Mouse (Mus musculus) ovary, adult 18-20 months (tissue): ENCODE measurements around the gene Fads2.

Experiments
- DNase-seq: peaks from one replicate; pipeline ENCODE4 v3.0.0; 2022; ENCODE audit warnings: low spot score, mixed read lengths

Fads2 gene

DNA sequence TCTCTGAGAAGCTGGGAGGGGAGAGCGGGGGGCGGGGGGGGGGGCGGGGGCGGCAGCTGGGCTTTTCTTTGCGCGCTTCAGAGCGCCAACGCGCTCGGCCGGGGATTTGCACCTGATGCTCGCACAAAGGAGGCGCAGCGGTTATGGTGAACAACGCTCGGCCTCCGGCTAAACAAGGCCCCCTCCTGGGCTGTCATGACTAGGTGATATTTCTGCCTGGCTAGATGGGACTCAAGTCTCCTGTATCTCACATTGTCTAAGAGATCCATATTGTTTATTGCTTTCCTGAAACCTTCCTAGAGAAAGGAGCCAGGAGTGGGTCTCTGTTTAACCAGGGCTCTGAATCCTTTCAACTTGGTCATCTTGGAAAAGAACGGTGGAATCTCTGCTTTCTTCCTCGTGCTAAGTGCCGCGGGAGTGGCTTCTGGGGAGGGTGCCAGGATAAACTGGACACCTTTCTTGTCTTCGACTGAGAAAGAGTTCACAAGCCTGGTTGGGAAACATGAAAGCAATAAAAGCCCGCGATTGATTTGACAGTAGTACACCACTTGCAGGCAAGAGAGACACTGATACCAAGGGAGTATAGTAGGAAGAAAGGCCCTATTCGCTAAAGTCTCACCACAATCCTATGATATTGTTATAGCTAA lies 631 bp upstream of the Fads2 start:
- no peak for DNase-seq

DNA sequence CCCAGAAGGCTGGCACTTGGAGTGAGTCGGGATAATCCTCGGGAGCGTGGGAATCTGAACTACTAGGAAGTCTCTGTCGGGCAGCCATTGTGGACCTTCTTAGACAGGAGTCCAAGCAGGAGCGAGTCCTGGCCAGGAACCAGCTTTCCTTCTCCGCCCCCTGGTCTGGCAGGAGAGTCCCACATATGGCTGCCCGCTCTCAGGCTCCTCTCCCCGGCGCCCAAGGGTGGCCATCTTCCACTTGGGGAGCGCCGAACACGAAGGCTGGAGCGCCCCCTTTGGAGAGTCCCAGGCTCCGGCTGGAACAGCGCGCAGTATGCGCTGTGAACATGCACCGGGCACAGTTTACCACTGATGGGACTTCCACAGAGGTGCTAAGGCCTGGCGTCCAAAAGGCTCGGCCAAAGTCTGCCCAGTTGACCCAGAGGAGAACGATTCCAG lies 895 bp downstream of the Fads2 start:
- DNase-seq: peak; percentile 70

DNA sequence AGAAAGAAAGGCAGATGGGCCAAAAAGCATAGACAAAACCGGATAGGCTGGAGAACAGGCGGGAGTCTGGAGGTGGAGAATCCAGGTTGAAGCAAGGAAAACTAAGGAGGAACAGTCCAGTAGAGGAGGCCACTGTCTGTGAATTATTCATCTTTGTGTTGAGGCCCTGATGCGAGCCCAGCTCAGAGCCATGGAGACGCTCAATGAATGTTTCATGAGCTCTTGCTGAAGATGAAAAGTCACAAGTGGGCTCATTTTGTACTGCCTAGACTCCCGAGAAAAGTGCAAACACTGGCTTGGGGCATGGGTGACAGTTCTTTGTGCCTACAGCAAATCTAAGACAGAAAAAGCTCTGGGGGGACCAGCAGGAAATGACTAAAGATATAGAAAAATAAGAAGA lies 3.7 kb downstream of the Fads2 start:
- DNase-seq: no peak

DNA sequence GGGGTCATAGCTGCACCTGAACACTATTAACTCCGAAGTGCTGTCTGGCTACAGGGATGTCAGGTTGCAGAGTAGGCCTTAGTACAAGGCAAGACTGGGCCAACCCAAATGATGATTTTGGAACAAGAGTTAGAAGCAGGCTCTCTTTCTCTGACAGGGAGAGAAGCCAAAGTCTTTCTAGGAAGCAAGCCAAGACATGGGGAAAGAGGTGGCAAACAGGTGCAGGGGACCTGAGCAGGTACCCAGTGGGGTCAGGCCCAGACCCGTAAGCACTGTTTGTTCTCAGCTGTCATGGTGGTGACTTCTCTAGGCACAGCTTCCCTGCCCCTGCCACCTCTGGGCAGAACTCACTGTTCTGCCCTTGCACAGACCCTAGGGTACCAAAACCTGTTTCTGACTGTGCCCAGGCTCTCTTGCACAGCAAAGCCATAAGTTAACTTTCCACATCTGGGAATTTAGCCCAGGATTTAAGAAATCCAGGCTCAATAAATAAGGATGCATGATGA lies 5.1 kb downstream of the Fads2 start:
- no peak for DNase-seq

DNA sequence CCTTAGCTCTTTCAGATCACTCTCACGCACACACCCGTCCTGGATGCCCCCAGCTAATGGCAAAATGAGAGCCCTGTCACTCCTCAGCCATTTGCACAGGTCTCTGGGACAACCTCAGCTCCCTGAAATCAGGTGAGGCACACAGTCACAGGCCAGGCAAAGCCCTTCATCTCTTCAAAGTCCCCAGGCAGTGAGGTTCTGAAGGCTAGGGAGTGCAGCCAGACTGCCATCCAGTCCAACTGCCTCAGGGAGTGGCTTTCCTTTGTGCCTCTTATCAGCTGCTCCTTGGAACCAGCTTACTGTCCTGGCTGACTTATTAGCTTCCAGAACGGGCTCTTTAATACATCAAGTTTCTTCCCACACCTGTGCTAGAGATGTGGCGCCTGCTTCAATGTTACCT lies 6.9 kb downstream of the Fads2 start:
- DNase-seq: no peak

DNA sequence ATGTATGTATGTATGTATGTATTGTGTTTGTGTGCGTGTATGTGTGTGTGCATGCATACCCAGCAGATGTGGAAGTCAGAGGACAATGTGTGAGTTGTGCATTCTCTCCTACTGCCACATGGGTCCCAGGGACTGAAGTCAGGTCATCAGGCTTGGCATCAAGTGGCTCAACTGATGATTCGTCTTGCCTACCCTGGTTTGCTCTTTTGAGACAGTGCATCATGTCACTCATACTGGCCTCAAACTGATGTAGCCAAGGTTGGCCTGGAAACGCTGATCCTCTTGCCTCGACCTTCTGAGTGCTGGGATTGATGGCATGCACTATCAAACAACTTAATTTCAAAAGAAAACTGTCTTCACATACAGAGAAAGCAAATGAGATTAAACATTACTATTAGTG lies 7.7 kb downstream of the Fads2 start:
- no peak for DNase-seq

DNA sequence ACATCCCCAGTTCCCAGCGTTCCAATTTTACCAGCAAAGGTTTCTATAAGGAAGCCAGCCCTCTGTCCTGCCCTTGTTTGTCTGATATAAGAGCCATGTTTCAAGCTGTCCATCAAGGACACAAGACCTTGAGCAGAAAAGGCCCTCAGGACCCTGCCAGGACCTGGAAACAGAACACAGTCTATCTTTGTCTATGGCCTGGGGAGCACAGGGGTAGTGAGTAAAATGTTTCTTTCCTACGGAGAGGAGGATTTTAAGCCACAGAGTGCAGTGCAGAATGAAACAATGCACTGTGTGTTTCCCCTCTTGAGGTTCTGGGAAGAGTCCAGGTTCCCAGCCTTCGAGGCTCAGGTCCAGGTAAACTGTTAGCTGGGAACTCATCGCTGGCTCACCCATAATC lies 14.6 kb downstream of the Fads2 start:
- DNase-seq: no peak

DNA sequence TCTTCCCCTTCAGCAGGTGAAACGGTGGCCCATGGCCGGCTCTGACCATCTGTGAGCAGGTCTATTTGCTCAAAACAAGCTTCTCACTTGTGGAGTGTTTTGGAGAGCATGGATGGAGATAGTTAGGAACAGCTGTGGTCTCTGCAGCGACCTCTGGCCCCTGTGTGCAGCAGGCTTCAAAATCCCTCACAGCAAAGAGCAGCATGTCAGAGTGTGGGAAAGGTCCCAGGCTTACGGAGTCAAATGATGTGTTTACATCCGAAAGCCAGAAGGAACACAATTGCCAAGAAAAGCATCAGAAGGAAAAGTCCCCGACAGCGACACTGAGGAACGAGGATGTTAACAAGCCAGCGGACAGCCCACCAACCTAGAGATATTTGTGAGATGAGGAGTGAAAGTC lies 16.1 kb downstream of the Fads2 start:
- DNase-seq: no peak

DNA sequence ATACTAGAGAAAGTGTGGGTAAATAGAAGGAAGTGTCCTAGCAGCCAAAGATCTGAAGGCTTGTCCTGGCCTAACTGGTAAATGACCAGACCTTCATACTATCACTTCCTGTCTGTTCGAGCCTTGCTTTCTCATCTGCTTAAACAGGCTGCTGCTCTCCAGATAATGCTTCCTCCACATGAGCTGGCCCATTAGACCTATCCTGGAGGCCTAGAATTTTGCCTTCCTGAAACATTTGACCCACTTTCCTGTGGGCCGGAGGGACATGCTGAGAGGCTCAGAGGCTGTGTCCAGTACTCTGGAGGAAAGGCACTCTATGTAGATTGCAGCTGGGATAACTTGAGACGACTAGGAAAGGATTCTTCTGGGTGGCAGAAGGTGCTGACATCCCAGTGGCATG lies 19.4 kb downstream of the Fads2 start:
- no peak for DNase-seq

DNA sequence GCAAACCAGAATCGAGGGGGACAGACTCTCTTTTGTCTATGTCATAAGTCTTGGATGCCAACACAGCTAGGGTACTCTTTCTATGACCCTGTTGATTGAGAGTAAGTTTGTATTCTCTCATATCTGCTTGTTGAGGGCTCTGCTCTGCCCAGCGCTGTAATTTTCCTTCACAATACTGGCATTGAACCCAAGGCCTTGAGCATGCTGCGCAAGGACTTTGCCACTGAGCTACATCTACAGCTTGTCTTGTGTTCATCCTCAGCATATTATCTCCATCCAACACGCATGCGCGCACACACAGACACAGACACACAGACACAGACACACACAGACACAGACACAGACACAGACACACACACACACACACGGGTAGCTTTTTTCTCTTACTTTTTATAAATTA lies 21.2 kb downstream of the Fads2 start:
- peak; percentile 62 for DNase-seq

DNA sequence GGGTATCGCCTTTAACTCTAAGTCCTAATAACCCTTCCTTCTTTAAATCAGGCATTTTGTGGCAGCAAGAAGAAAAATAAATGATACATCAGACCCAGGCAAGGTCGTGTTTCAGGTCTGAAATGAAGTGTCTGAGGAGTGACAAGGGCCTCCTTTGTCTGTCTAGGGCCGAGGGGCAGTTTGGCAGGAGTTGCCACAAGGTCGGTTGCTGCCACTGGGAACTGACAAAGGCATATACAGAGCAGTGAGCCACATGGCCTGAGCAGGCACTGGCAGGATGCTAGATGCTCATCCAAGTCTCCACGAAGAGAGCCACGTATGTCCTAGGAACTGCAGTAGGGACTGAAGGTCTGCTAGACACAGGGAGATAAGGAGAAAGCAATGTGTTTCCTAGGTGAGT lies 23.2 kb downstream of the Fads2 start:
- no peak for DNase-seq

DNA sequence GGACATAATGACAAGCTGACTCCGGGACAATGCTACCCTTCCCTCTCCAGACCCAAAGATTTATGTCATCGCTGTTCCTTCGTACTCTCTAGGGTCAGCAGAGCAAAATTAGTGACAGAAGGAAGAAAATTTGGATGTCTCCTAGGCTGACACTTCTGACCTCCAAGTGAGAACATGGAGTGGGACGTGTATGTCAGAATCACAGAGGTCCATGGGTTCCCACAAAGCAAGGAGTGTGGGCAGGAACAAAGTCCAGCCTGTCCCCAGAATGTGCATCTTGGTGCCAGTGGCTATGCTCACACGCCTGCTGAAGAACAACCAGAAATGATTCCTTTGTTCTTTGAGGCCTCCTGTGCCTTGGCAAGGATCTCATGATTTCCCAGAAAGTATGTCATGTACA lies 28.4 kb downstream of the Fads2 start:
- no peak for DNase-seq

DNA sequence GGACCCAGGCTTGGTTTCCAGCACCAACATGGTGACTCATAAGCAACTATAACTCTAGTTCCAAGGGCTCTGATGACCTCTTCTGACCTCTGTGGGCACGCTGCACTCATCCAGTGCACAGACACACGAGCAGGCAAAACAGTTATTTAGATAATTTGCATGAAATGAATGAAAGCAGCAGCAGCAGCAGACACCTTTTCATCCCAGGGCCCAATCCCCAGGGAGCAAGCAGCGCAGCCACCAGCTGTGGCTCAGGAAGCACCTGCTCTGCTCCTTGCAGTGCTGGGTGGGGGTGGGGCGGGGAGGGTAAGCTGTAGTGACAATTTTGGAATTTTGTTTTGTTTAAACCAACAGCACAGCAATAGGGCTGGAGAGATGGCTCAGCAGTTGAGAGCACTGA lies 29.7 kb downstream of the Fads2 start:
- no peak for DNase-seq

DNA sequence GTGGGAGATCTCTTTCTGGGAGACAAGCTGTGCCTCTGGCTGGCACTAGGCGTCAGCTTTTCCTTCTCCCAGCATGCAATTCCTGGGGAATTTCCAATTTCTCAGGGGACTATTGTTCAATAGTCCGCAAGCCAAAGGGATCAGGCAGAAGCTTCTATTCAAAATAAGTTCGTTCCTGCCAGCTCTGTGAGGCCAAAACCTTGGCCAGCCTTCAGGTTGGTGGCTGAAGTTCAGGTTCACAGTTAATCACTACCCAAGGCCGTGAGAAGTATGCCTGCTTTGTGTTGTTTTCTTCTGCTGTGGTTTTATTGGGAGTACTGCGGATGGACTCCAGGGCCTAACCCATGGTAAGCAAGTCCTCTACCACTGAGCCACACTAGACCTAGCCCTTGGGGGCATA lies 30.4 kb downstream of the Fads2 start:
- peak; percentile 39 for DNase-seq

DNA sequence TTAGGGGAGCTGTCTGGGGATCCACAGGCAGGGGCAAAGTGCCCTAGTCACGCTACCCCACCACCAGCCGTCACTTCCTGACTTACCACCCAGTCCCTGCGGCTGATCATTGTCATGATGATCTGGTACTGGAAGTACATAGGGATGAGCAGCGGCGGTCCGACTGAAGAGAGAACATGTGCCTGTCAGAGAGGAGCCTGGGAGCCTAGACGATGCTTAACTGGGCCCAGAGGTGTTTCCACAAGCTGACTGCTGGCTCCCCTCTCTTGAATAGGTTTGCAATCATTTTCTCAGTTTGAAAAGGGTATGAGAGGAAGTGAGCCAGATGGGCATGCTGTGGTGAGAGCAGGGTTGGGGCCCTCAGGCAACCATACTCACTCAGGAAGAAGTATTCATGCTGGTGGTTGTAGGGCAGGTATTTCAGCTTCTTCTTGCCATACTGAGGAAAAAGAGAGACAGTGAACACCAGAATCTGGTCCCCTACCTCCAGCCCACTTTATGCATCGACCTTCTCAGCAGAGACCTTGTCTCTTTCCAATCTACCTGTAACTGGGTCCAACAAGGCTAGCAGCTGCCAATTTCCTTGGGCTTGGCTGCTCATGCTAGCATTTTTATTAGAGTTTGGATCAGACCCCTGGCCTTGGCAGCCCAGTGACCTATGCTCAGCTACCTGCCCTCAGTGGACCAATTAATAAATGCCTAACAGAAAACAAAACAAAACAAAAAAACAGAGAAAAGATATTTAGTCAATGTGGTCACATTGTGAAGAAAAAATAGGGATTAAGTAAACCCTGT lies 31.2 kb downstream of the Fads2 start:
- DNase-seq: no peak

DNA sequence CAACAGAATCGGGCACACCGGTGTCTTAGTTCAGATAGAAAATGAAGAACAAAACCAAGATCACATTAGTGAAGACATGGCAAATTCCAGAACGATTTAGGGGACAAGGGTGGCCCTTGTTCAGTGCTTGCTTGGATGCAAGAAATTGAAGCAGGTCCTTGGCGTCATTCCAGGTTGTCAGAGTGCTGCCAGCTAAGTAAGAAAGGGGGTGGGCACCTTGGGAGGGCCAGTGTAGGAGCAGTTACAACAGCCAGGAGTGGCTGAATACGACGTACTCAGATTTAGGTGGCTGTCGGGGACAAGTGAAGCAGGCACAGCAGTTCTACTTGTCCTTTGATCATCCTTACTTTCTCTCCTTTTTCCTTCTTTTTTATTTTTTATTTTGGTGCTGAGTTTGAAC lies 33.8 kb downstream of the Fads2 start:
- no peak for DNase-seq

DNA sequence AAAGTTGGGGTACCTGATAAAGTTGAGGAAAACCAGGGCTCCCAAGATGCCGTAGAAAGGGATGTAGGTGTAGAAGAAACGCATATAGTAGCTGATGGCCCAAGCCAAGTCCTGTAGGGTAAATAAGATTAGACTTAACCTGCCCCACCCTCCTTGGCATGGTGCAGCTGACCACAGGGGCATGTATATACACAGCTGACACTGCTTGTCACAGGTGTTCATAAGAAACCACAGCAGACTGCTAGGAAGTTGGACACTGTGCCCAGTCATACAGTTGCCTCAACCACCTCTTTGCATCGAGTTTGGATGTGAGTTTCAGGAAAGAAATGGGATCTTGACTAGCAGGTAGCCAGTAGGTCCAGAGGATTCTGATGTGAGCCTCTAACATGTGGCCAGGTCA lies 35.0 kb downstream of the Fads2 start:
- DNase-seq: no peak

DNA sequence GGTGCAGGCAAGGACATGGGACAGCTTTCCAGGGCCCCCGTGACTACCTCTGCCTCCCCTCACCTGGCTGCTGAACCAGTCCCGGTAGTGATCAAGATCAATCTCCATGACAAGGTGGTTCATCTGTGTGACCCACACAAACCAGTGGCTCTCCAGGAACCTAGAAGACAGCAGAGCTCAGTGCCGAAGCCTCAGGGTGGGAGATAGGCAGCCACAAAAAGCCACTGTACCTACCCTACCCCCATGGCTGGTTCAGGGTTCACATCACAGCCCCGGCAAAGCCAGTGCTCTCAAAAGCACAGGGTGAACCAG lies 35.4 kb downstream of the Fads2 start:
- no peak for DNase-seq

DNA sequence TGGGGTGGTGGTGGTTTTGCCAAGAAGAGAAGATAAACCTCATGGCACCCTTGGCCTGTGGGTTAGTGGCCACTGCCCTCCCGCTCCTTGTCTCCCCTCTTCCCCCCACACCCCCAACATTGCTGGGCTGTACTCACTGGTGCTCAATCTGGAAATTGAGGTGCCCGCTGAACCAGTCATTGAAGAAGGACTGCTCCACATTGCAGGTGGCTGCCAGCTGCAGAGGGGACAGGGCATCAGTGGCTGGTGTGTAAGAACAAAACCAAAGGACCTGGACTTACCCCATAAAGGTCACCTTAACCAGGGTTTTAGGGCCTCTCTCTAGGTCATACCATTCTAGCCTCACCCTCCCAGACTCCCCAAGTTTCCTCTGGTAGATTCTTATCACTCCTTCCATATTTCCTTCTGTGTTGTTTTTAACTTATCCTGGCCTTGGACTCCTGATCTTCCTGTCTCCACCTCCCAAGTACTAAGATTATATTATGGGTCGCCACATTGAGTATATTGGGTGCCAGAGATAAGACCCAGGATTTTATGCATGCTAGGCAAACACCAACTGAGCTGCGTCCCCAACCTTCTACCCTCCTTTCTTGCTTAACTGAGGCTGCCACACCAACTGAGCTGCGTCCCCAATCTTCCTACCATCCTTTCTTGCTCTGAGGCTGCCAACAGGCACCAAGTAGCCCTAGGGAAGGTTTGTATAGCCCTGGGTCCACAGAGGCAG lies 35.9 kb downstream of the Fads2 start:
- DNase-seq: no peak

DNA sequence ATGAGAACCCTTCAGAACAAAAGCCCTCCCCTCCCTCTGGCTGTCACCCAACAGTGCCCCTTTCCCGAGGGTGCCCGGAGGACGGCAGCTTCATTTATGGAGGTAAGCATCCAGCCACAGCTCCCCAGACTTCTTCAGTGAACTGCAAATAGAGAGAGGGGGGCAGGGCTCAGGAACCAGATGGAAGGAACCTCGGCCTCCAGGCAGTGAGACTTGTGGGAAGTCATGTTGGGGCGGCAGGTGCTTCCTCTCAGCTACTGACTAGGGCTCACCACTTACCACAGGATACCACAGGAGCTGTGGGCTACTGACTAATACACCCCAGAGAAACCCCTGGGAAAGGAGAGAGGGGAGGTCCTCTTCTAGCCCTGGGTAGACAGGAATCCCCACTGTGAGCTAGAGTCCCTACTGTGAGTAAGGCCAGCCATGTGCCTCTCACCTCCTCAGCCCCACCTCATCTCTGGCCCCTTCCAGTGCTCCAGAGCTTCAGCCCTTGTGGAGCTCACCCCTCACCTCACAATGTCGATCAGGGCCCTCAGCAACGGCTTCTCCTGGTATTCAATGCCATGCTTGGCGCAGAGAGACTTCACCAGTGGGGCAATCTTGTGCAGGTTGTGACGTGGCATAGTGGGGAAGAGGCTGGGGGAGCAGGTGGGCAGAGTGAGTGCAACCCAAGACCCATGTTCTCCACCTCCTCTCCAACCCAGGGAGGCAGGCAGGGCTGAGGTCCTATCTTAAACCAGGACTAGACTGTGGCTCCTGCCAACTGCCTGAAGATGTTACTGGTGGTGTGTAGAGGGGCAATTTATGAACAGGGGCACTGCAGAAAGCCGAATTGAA lies 37.2 kb downstream of the Fads2 start:
- DNase-seq: no peak

DNA sequence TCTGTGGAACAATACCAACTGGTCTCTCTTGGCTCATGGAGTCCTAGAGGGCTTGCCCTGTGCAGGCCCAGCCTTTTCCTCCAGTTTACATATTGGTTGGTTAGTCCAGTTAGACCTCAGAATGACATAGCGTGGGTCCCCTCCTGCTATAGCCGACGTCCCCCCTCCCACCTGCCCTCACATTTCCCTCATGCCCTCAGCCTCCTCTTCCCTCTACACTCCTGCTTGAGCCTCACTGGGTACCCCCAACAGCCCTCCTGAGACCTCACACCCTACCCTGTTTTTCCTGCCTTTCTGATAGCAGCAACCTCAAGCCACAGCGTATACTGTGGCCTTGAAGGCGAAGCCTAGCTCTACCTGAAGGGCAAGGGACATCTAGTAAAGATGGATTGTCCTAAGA lies 38.7 kb downstream of the Fads2 start:
- no peak for DNase-seq

DNA sequence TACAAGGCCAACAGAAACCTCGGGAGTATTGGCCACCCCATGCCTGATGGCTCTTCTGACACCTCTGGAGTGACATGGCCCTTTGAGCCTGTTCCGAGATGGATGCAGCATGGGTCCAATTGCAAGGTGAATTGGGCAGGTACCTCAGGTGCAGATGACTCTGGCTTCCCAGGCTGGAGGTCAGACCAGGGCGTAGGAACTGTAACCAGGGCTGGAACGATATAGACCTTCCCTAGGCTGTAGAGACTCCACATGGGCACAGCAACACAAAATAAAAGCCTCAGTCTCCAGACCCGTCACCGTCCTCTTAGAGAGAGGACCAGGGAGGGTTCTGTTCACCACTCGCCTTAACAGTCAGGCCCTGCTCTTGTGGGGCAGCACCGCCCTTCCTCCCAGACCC lies 39.3 kb downstream of the Fads2 start:
- DNase-seq: no peak
